Mouse (Mus musculus): ENCODE results near the gene Gm13089. TPM values are rescaled to one million over a fixed set of nuclear protein-coding genes. Genes with fewer than 3 reads are reported as not detected.
"Not testable (repeated sequence)": the region's sequence is repeated elsewhere in the genome, so short reads cannot be mapped to it uniquely, and the experiment has no call there.

Gene Gm13089
- not detected in 2 replicates for polyA plus RNA-seq (2014; fragmentation: Nextera tagmentation; extraction: Ambion mirVana)

GRCm38 (mm10) chr4:143702611-143703010 lies at the start of gene Gm13089:
Gene Gm13089 (minus strand): TSS chr4:143702711.
- no peaks in the 10 kb centered on the region for H3K36me3 ChIP-seq (ENCODE audit: control insufficient read depth, insufficient read depth, low read length)
- H3K27me3 ChIP-seq (ENCODE audit: control insufficient read depth, insufficient read depth, low read length): no peaks in the 10 kb centered on the region
- no peak for ATAC-seq (replicated peaks; ENCODE audit: low FRiP score)
- no peak within 1 kb of the TSS for H3K9ac ChIP-seq (ENCODE audit: low read length)
- H3K4me1 ChIP-seq (replicated peaks; ENCODE audit: control insufficient read depth, insufficient read depth, low read length): no peaks in the 10 kb centered on the region
- H3K4me2 ChIP-seq (ENCODE audit: low read depth, low read length, severe bottlenecking): no peak within 1 kb of the TSS
- peaks cover 24% of the 10 kb centered on the region; the same call in 1 of the 2 replicates for H3K9me3 ChIP-seq (ENCODE audit: control insufficient read depth, low read length)
- WGBS: 89% methylated on average over 2 of the region's 2 CpGs
- H3K27ac ChIP-seq (ENCODE audit: low read depth, low read length): no peak within 1 kb of the TSS
- no peak within 1 kb of the TSS for H3K4me3 ChIP-seq (ENCODE audit: low read depth, low read length)
- no peak for DNase-seq (ENCODE audit: low spot score)

GRCm38 (mm10) chr4:143719155-143719554 lies 16.6 kb upstream of the Gm13089 start, which contains the start of gene Gm13078:
Gene Gm13078 (plus strand): TSS chr4:143719455.
- Histone ChIP-seq H3K4me3 (ENCODE audit: low read depth, low read length) (no peak within 1 kb of the TSS), H3K9ac (ENCODE audit: low read length) (no peak within 1 kb of the TSS), H3K27me3 (ENCODE audit: control insufficient read depth, insufficient read depth, low read length) (no peaks in the 10 kb centered on the region), H3K9me3 (ENCODE audit: control insufficient read depth, low read length) (peaks cover 3% of the 10 kb centered on the region), H3K27ac (ENCODE audit: low read depth, low read length) (no peak within 1 kb of the TSS), H3K36me3 (ENCODE audit: control insufficient read depth, insufficient read depth, low read length) (no peaks in the 10 kb centered on the region), H3K4me2 (ENCODE audit: low read depth, low read length, severe bottlenecking) (no peak within 1 kb of the TSS), H3K4me1 (replicated peaks; ENCODE audit: control insufficient read depth, insufficient read depth, low read length) (no peaks in the 10 kb centered on the region)
- no peak for ATAC-seq (replicated peaks; ENCODE audit: low FRiP score)
- no peak for DNase-seq (ENCODE audit: low spot score)
- 92% methylated on average over 1 of the region's 1 CpGs for WGBS

GRCm38 (mm10) chr4:143657146-143657545 lies 45.4 kb downstream of the Gm13089 start, which contains the start of gene Gm13088:
Gene Gm13088 (minus strand): TSS chr4:143657246.
- not testable (repeated sequence) for H3K4me2 ChIP-seq (ENCODE audit: low read depth, low read length, severe bottlenecking); H3K27me3 ChIP-seq (ENCODE audit: control insufficient read depth, insufficient read depth, low read length); H3K9me3 ChIP-seq (ENCODE audit: control insufficient read depth, low read length); H3K36me3 ChIP-seq (ENCODE audit: control insufficient read depth, insufficient read depth, low read length); H3K4me1 ChIP-seq (replicated peaks; ENCODE audit: control insufficient read depth, insufficient read depth, low read length); H3K9ac ChIP-seq (ENCODE audit: low read length); H3K27ac ChIP-seq (ENCODE audit: low read depth, low read length); H3K4me3 ChIP-seq (ENCODE audit: low read depth, low read length); DNase-seq (ENCODE audit: low spot score); ATAC-seq (replicated peaks; ENCODE audit: low FRiP score)

Other genes starting within 250 kb of the Gm13089 start
- not detected in 2 replicates for gene Gm13043, start 191.4 kb downstream of the Gm13089 start, polyA plus RNA-seq (2014; fragmentation: Nextera tagmentation; extraction: Ambion mirVana)
- not detected in 2 replicates for gene Gm13040, start 166.8 kb downstream of the Gm13089 start, polyA plus RNA-seq (2014; fragmentation: Nextera tagmentation; extraction: Ambion mirVana)
- not detected in 2 replicates for gene BC080695, start 151.0 kb downstream of the Gm13089 start, polyA plus RNA-seq (2014; fragmentation: Nextera tagmentation; extraction: Ambion mirVana)
- gene Gm13057, start 151.0 kb downstream of the Gm13089 start, polyA plus RNA-seq (2014; fragmentation: Nextera tagmentation; extraction: Ambion mirVana): not detected in 2 replicates
- not detected in 2 replicates for gene Gm13083, start 87.7 kb downstream of the Gm13089 start, polyA plus RNA-seq (2014; fragmentation: Nextera tagmentation; extraction: Ambion mirVana)
- gene Gm13088, start 45.5 kb downstream of the Gm13089 start, polyA plus RNA-seq (2014; fragmentation: Nextera tagmentation; extraction: Ambion mirVana): not detected in 2 replicates
- gene Gm13078, start 16.7 kb upstream of the Gm13089 start, polyA plus RNA-seq (2014; fragmentation: Nextera tagmentation; extraction: Ambion mirVana): not detected in 2 replicates
- gene Gm13023, start 86.6 kb upstream of the Gm13089 start, polyA plus RNA-seq (2014; fragmentation: Nextera tagmentation; extraction: Ambion mirVana): not detected in 2 replicates
- gene Gm13084, start 113.4 kb upstream of the Gm13089 start, polyA plus RNA-seq (2014; fragmentation: Nextera tagmentation; extraction: Ambion mirVana): not detected in 2 replicates
- gene Gm13103, start 143.8 kb upstream of the Gm13089 start, polyA plus RNA-seq (2014; fragmentation: Nextera tagmentation; extraction: Ambion mirVana): not detected in 2 replicates
- not detected in 2 replicates for gene Pramef6, start 197.7 kb upstream of the Gm13089 start, polyA plus RNA-seq (2014; fragmentation: Nextera tagmentation; extraction: Ambion mirVana)
- gene Pramef25, start 248.3 kb upstream of the Gm13089 start, polyA plus RNA-seq (2014; fragmentation: Nextera tagmentation; extraction: Ambion mirVana): not detected in 2 replicates